Comparison of ENCODE assay signal across 33 mouse cellular contexts in genomic region chr5:30534637-30535036, GRCm38 (mm10). TPM values are rescaled to one million over a fixed set of nuclear protein-coding genes. Genes with fewer than 3 reads are reported as not detected.
DNase-seq lines count a peak whose midpoint lies in the region; ATAC-seq lines count a peak whose summit lies in the region.
"Had no signal": no experiment of that assay in that cellular context is flagged by ENCODE, and none has a peak within 500 bp of the region (broad histone marks: within the 10 kb centered on the region; RNA-seq: fewer than 3 reads in every experiment).

No protein-coding gene starts in this region.

- H3K9me3 ChIP-seq in liver, embryonic 15.5 days (replicated peaks) = no peaks in the 10 kb centered on the region
- no peaks in the 10 kb centered on the region for H3K9me3 ChIP-seq in liver, embryonic 12.5 days (replicated peaks)
- H3K9me3 ChIP-seq: forebrain, embryonic 10.5 days; forebrain, embryonic 13.5 days; heart, embryonic 10.5 days; heart, embryonic 13.5 days had no signal

- H3K9ac ChIP-seq in liver, embryonic 15.5 days = no peak overlapping the region
- no peak overlapping the region for H3K9ac ChIP-seq in liver, embryonic 12.5 days
- H3K9ac ChIP-seq: forebrain, embryonic 13.5 days; heart, embryonic 13.5 days had no signal

- no peak overlapping the region for H3K27ac ChIP-seq in liver, embryonic 15.5 days (replicated peaks)
- H3K27ac ChIP-seq in liver, embryonic 12.5 days = no peak overlapping the region
- H3K27ac ChIP-seq: forebrain, embryonic 10.5 days; forebrain, embryonic 13.5 days; heart, adult 2 months; heart, embryonic 10.5 days; heart, embryonic 13.5 days had no signal

- ATAC-seq in liver, embryonic 15.5 days (ENCODE audit: insufficient read depth) = peak; percentile 40; the same call in 1 of the 2 replicates
- ATAC-seq in liver, embryonic 12.5 days = no peak
- ATAC-seq in megakaryocyte progenitor cell, adult 5-6 weeks (replicated peaks; ENCODE audit: poor library complexity) = no peak
- ATAC-seq: CD4-positive, CD25-positive, alpha-beta regulatory T cell, adult 4 months; forebrain, embryonic 13.5 days; forebrain, embryonic 16.5 days had no signal

- H3K4me1 ChIP-seq in liver, embryonic 15.5 days (replicated peaks) = no peaks in the 10 kb centered on the region
- no peaks in the 10 kb centered on the region for H3K4me1 ChIP-seq in liver, embryonic 12.5 days
- H3K4me1 ChIP-seq: forebrain, embryonic 13.5 days had no signal

- DNase-seq in kidney, adult 9 months = peak; percentile 16
- DNase-seq in kidney, postnatal 14 days = no peak
- peak; percentile 12 to 14 for DNase-seq in kidney, postnatal 36 days
- no peak for DNase-seq in kidney, postnatal 4 days
- DNase-seq in yolk sac, embryonic 10.5 days (ENCODE audit: low spot score) = peak; percentile 43
- DNase-seq: adrenal gland, adult 8-10 months; adrenal gland, postnatal 25 days; cerebellum, adult 11-12 months; cerebellum, adult 9-10 months; cerebellum, postnatal 14 days; gastrocnemius, postnatal 10 days; gastrocnemius, postnatal 36 days; heart, adult 2 months; heart, postnatal 14 days; heart, postnatal 4 days had no signal

- no peaks in the 10 kb centered on the region for H3K36me3 ChIP-seq in liver, embryonic 15.5 days (replicated peaks)
- H3K36me3 ChIP-seq in liver, embryonic 12.5 days = no peaks in the 10 kb centered on the region
- H3K36me3 ChIP-seq: forebrain, embryonic 10.5 days; heart, embryonic 10.5 days; heart, embryonic 13.5 days had no signal

- peaks cover 5% of the 10 kb centered on the region; the same call in 1 of the 2 replicates for H3K27me3 ChIP-seq in liver, embryonic 15.5 days
- peaks cover 22% of the 10 kb centered on the region for H3K27me3 ChIP-seq in liver, embryonic 12.5 days (replicated peaks)
- H3K27me3 ChIP-seq: forebrain, embryonic 13.5 days had no signal

- 53% methylated on average over 6 of the region's 6 CpGs for WGBS in liver, embryonic 15.5 days (ENCODE audit: insufficient replicate concordance)
- WGBS in liver, embryonic 12.5 days (ENCODE audit: insufficient replicate concordance) = 57% methylated on average over 6 of the region's 6 CpGs

- H3K4me3 ChIP-seq in liver, embryonic 15.5 days (replicated peaks) = no peak overlapping the region
- H3K4me3 ChIP-seq in liver, embryonic 12.5 days = no peak overlapping the region
- H3K4me3 ChIP-seq: forebrain, embryonic 10.5 days; forebrain, embryonic 13.5 days; heart, adult 2 months; heart, embryonic 10.5 days; heart, embryonic 13.5 days had no signal

- no peak overlapping the region for H3K4me2 ChIP-seq in liver, embryonic 15.5 days
- H3K4me2 ChIP-seq in liver, embryonic 12.5 days = no peak overlapping the region
- H3K4me2 ChIP-seq: forebrain, embryonic 13.5 days; heart, embryonic 13.5 days had no signal

RNA-seq across cellular contexts. Expression of gene Cib4, which starts 11.0 kb away (rescaled TPM):
- not detected in 2 replicates for polyA plus RNA-seq in liver, embryonic 15.5 days (2015; fragmentation: Nextera tagmentation; extraction: Ambion mirVana)
- not detected in 2 replicates for polyA plus RNA-seq in liver, embryonic 12.5 days (2016; fragmentation: Nextera tagmentation; extraction: Ambion mirVana)
- total RNA-seq in megakaryocyte progenitor cell, adult 5-6 weeks (2015) = not detected in 2 replicates
- total RNA-seq in megakaryocyte progenitor cell, adult 5-6 weeks (2017) = not detected in 2 replicates
- total RNA-seq: gastrocnemius, adult 18-20 months; gastrocnemius, postnatal 10 days; gastrocnemius, postnatal 36 days; granulocyte monocyte progenitor cell, adult 5-6 weeks; heart, adult 2 months; heart, postnatal 14 days; heart, postnatal 4 days; MEL had no signal
- polyA plus RNA-seq: brain, embryonic 14.5 days; C2C12; CD4-positive, CD25-positive, alpha-beta regulatory T cell, adult 4 months; embryonic facial prominence, embryonic 11.5 days; embryonic facial prominence, embryonic 14.5 days; forebrain, embryonic 10.5 days; forebrain, embryonic 13.5 days; forebrain, embryonic 16.5 days; heart, adult 2 months; heart, embryonic 10.5 days; heart, embryonic 13.5 days; heart, embryonic 16.5 days; hindbrain, embryonic 11.5 days had no signal

RNA-seq across cellular contexts. Expression of gene Kcnk3, which starts 53.3 kb away (rescaled TPM):
- polyA plus RNA-seq in liver, embryonic 15.5 days (2015; fragmentation: Nextera tagmentation; extraction: Ambion mirVana) = 0.17 and 0.26 TPM in 2 replicates
- 0.08 and 0.26 TPM in 2 replicates for polyA plus RNA-seq in liver, embryonic 12.5 days (2016; fragmentation: Nextera tagmentation; extraction: Ambion mirVana)
- not detected in 2 replicates for total RNA-seq in megakaryocyte progenitor cell, adult 5-6 weeks (2015)
- total RNA-seq in megakaryocyte progenitor cell, adult 5-6 weeks (2017) = not detected in 2 replicates
- total RNA-seq: granulocyte monocyte progenitor cell, adult 5-6 weeks; MEL had no signal
- polyA plus RNA-seq: C2C12 had no signal

Comparison
In these comparisons a context has a peak if more than half of its experiments do, and no peak if none do; other contexts are left out.
1. DNase-seq: peak in kidney, adult 9 months (single experiment), kidney, postnatal 36 days (2 of 2) and yolk sac, embryonic 10.5 days (single experiment); none in kidney, postnatal 14 days (single experiment) and kidney, postnatal 4 days (0 of 2).